Mouse (Mus musculus): Measurements from ENCODE around the gene Selenow.

- TF ChIP-seq CTCF (IDR thresholded peaks at IDR 0.05; ENCODE audit: low read depth, low read length) (no peak), POLR2A (IDR thresholded peaks at IDR 0.05; ENCODE audit: extremely low read depth, insufficient read depth, low read length) (no peak)
Measured at GRCm38 (mm10) chr7:15921796-15922195, 406 bp downstream of the Selenow start.

All from liver, adult 2 months (tissue).